Mouse (Mus musculus) kidney, adult 2 months (tissue): ENCODE data around the gene Gimap8. TPM values are rescaled to one million over a fixed set of nuclear protein-coding genes. Genes with fewer than 3 reads are reported as not detected.
A peak's percentile ranks its signal among the peaks of the same experiment; 100 is the strongest.

ENCODE experiments used
- DNase-seq: peaks from one replicate; pipeline ENCODE4 v3.0.0; 2021
- H3K27ac ChIP-seq: fragments of 200-500 bp; 2 replicates; pipeline ENCODE4 v1.5.1; 2012; ENCODE audit warnings: low read depth, low read length, control low read depth, inconsistent platforms; ENCODE audit not compliant: insufficient read depth
- H3K27me3 ChIP-seq: fragments of 200-500 bp; replicated peaks from 2 replicates; pipeline ENCODE4 v1.6.1; 2012; ENCODE audit warnings: mild to moderate bottlenecking, moderate library complexity, low read length, inconsistent platforms; ENCODE audit not compliant: control insufficient read depth, insufficient read depth
- H3K36me3 ChIP-seq: fragments of 200-500 bp; 2 replicates; pipeline ENCODE4 v1.6.1; 2012; ENCODE audit warnings: mild to moderate bottlenecking, moderate library complexity, low read length, inconsistent platforms; ENCODE audit not compliant: control insufficient read depth, insufficient read depth
- H3K4me1 ChIP-seq: fragments of 200-500 bp; 2 replicates; pipeline ENCODE4 v1.6.1; 2011; ENCODE audit warnings: low read length; ENCODE audit not compliant: control insufficient read depth, insufficient read depth
- H3K4me3 ChIP-seq: fragments of 200-500 bp; 2 replicates; pipeline ENCODE4 v1.5.1; 2011; ENCODE audit warnings: mild to moderate bottlenecking, low read depth, low read length, control low read depth; ENCODE audit not compliant: insufficient read depth
- CTCF ChIP-seq: fragments of 200-500 bp; conservative IDR thresholded peaks from 2 replicates; pipeline ENCODE4 v1.5.1; 2011; ENCODE audit warnings: low read depth, mild to moderate bottlenecking, control low read depth, low read length, moderate library complexity, mixed read lengths; ENCODE audit not compliant: insufficient read depth, insufficient read length
- POLR2A ChIP-seq: fragments of 200-500 bp; IDR thresholded peaks from one replicate; pipeline ENCODE4 v1.6.1; 2011; ENCODE audit warnings: low read depth, low read length, control low read depth
- WGBS: fragments of 180-500 bp; shearing (Covaris S2); methylation state at CpG from one replicate; pipeline ENCODE4 v1.1.7; 2018; 5-methylcytosine and 5-hydroxymethylcytosine counted together
- polyA plus RNA-seq: library from polyadenylated mRNA; depleted of rRNA; stranded (reverse); fragments of >200 nt; gene quantifications from 2 replicates; pipeline ENCODE4 v1.2.3, GENCODE M21; 2012

The Gimap8 gene
- polyA plus RNA-seq, 1 experiment, result 9.1 TPM

DNA sequence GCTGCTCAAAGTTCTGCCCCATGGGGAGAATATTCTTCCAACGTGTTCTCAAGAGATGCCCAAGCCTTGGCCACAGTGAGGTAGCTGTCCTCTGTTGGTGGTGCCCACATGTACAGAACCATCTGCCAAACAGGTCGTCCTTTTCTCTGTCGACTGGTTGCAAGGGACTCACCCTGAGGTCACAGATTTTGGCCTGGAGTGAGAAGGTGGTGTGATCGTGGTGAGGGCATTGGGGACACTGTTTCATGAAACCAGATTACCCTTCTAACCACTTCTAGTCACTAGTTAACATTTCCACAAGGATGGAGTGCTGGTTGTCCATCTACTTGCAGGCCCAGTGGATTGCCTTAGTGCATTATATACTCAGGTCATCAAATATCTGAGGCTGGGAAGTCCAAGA lies 1.7 kb downstream of the Gimap8 start:
- Histone ChIP-seq H3K27me3 (no peaks in the 10 kb centered on the region), H3K4me1 (peaks cover 10% of the 10 kb centered on the region), H3K4me3 (no peak overlapping the region), H3K27ac (no peak overlapping the region), H3K36me3 (no peaks in the 10 kb centered on the region; the same call in 1 of the 2 replicates)
- TF ChIP-seq POLR2A (no peak), CTCF (no peak)
- DNase-seq, result peak; percentile 80
- 77% methylated on average over 4 of the region's 4 CpGs for WGBS

- no peaks in the 10 kb centered on the region; the same call in 1 of the 2 replicates for H3K36me3 ChIP-seq
- no peaks in the 10 kb centered on the region for H3K27me3 ChIP-seq
- no peak overlapping the region for H3K27ac ChIP-seq
- 78% methylated on average over 9 of the region's 9 CpGs for WGBS
- H3K4me3 ChIP-seq, result no peak overlapping the region
- peaks cover 10% of the 10 kb centered on the region for H3K4me1 ChIP-seq
- DNase-seq, result peak; percentile 49
- no peak for TF ChIP-seq CTCF
- TF ChIP-seq POLR2A, result no peak
These were observed 3.0 kb downstream of the Gimap8 start for GRCm38 (mm10) chr6:48650041-48650440.

- WGBS, result 60% methylated on average over 5 of the region's 5 CpGs
- no peak overlapping the region for H3K27ac ChIP-seq
- TF ChIP-seq CTCF (no peak), POLR2A (no peak)
- DNase-seq, result no peak
- H3K4me1 ChIP-seq, result no peaks in the 10 kb centered on the region
- H3K27me3 ChIP-seq, result no peaks in the 10 kb centered on the region
- H3K4me3 ChIP-seq, result no peak overlapping the region
- H3K36me3 ChIP-seq, result no peaks in the 10 kb centered on the region
These were observed 11.7 kb downstream of the Gimap8 start for GRCm38 (mm10) chr6:48658721-48659120.

- Histone ChIP-seq H3K27ac (no peak overlapping the region), H3K4me1 (peaks cover 17% of the 10 kb centered on the region), H3K36me3 (no peaks in the 10 kb centered on the region), H3K4me3 (no peak overlapping the region), H3K27me3 (no peaks in the 10 kb centered on the region)
- DNase-seq, result no peak
- no peak for TF ChIP-seq POLR2A
- no peak for TF ChIP-seq CTCF
- 65% methylated on average over 4 of the region's 4 CpGs for WGBS
These were observed 17.7 kb downstream of the Gimap8 start for GRCm38 (mm10) chr6:48664750-48665149.

DNA sequence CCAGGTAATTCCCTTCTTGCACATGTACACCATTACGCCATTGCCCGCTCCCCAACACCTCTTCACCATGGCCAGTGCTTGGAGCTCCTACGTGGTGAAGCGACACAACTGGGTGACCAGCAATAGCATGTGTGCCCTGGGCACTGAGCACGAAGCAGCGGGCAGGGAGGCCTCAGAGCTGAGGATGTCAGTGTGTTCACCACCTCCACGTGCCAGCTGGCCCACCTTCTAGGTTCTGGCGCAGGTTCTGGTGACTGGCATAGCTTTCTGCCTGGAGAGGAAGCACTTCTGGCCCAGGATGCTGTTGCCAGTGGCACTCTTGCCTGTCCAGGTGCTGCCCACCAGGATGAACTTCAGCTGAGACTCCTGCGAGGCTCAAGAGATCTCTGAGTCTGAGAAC lies 18.4 kb downstream of the Gimap8 start:
- TF ChIP-seq POLR2A (no peak), CTCF (no peak)
- Histone ChIP-seq H3K27ac (peak overlapping the region; percentile 83; the same call in 1 of the 2 replicates), H3K27me3 (no peaks in the 10 kb centered on the region), H3K36me3 (no peaks in the 10 kb centered on the region), H3K4me3 (no peak overlapping the region), H3K4me1 (peaks cover 17% of the 10 kb centered on the region)
- DNase-seq, result no peak
- 97% methylated on average over 9 of the region's 9 CpGs for WGBS

DNA sequence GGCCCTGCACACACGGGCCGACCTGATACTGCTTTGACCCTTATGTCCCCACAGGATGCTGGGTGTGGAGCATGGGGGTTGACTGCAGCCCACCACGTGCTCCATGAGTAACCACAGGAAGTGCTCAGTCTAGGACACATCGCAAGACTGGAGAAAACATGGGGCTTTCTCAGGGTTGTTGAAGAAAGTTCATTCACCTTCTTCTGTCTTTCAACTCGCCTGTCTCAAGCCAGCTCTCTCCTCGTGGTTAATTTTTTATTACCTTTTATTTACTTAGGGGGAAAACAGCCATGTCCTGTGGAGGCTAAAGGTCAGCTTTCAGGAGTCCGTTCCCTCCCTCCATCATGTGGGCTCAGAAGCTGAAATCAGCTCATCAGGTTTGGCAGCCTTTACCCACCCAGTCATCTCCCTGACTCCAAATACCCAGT lies 19.1 kb downstream of the Gimap8 start:
- peaks cover 17% of the 10 kb centered on the region for H3K4me1 ChIP-seq
- H3K36me3 ChIP-seq, result no peaks in the 10 kb centered on the region
- H3K4me3 ChIP-seq, result no peak overlapping the region
- TF ChIP-seq CTCF (no peak), POLR2A (no peak)
- peak overlapping the region; percentile 83 for H3K27ac ChIP-seq
- DNase-seq, result peak; percentile 85
- 19% methylated on average over 7 of the region's 7 CpGs for WGBS
- H3K27me3 ChIP-seq, result no peaks in the 10 kb centered on the region

DNA sequence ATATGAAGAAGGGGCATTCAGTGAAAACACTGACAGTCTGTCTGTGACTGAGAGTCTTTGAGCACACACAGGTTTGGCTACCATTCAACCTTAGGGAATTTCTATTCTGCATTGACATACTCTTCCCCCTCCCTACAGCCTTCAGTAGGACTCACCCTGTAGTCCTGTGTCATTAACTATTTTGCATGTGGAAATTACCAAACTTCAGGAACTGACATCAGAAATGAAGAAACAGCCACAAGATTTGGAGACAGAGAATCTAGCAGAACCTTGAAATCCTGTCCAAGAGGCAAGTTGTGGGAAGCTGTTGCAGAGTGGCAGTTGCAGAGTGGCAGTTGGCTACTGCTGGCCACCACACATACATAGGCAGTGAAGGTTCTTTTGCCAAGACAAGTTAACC lies 21.0 kb downstream of the Gimap8 start:
- Histone ChIP-seq H3K27ac (no peak overlapping the region), H3K4me1 (peaks cover 17% of the 10 kb centered on the region), H3K36me3 (no peaks in the 10 kb centered on the region), H3K4me3 (no peak overlapping the region), H3K27me3 (no peaks in the 10 kb centered on the region)
- no peak for DNase-seq
- TF ChIP-seq POLR2A, result no peak
- TF ChIP-seq CTCF, result no peak

DNA sequence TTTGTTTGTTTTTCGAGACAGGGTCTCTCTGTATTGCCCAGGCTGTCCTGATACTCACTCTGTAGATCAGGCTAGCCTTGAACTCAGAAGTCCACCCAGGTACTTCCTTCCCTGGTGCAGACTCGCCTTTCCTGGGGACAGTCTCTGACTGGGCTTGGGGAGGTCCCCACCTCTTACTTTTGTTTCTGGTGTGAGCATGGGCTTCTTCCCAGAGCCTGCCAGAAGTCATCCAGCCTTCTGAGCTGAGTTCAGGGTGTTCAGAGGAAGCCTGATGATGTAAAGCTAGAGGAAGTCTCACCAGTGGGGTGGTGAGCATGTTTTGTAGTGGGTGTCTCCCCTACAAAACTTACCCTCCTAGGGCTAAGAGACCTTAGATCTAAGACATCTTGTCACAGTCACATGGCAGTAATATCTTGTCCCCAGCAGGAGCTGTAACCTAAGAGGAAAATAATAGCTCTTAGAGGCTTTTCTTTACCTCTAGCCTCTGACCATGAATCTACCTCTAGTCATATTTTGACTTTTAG lies 22.5 kb downstream of the Gimap8 start:
- WGBS, result 81% methylated on average over 2 of the region's 2 CpGs
- Histone ChIP-seq H3K36me3 (no peaks in the 10 kb centered on the region), H3K27ac (no peak overlapping the region), H3K4me1 (peaks cover 17% of the 10 kb centered on the region), H3K27me3 (no peaks in the 10 kb centered on the region), H3K4me3 (no peak overlapping the region)
- TF ChIP-seq CTCF, result no peak
- TF ChIP-seq POLR2A, result no peak
- DNase-seq, result no peak
